In the genomic region with DNA sequence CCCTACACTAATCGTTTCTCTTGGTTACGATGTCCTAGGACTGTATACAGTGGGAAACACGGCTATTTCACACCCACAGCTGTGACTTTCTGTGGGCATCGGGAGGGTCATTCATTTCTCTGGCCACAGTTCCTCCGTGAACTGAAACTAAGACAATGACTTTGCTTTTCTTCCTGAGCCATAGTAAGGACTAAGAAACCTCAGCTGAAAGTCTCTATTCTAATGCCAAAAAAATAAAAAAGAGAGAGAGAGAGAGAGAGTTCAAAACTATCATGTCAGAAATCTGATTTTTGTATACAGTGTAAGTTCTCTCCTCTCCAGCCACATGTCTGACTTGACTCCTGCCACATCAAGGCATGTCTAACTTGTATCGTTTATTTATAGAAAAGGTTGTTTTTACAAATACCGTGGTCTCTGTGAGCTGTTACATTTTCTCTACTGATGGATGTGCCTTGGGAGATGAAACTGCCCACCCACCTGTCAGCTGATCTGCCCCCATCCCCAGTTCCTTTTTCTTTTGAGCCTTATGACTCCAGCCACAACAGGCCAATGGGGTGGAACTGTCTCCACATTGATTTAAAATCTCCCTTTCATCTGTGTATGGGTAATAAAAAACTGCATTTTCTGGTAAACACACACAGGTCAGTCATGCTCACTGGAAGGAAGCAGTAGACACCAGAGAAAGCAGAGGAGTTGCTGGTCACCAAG, we compare ENCODE assay signal across 12 mouse cellular contexts.
"Had no signal": no experiment of that assay in that cellular context is flagged by ENCODE, and none has a peak within 500 bp of the region (broad histone marks: within the 10 kb centered on the region; RNA-seq: fewer than 3 reads in every experiment).

No protein-coding gene starts in this region.

- H3K4me2 ChIP-seq: limb, embryonic 13.5 days; midbrain, embryonic 12.5 days; neural tube, embryonic 13.5 days had no signal

- H3K27me3 ChIP-seq: limb, embryonic 13.5 days; midbrain, embryonic 12.5 days; neural tube, embryonic 13.5 days had no signal

- H3K36me3 ChIP-seq: limb, embryonic 13.5 days had no signal

- H3K9me3 ChIP-seq: limb, embryonic 13.5 days; midbrain, embryonic 12.5 days; neural tube, embryonic 13.5 days had no signal

- H3K9ac ChIP-seq: limb, embryonic 13.5 days; liver, embryonic 14.5 days; midbrain, embryonic 12.5 days; neural tube, embryonic 13.5 days had no signal

- DNase-seq: kidney, adult 18-20 months; kidney, postnatal 14 days; left cerebral cortex, postnatal 4 days; lung, adult 18-20 months; retina, postnatal 1 day; thymus, postnatal 14 days had no signal

- ATAC-seq: midbrain, embryonic 16.5 days had no signal

- H3K4me3 ChIP-seq: limb, embryonic 13.5 days; midbrain, embryonic 12.5 days; neural tube, embryonic 13.5 days had no signal

- H3K27ac ChIP-seq: limb, embryonic 13.5 days; liver, embryonic 14.5 days; midbrain, embryonic 12.5 days; neural tube, embryonic 13.5 days; stomach, postnatal 0 days had no signal
